Mouse (Mus musculus) midbrain, embryonic 10.5 days (tissue): ENCODE results near the gene Vegfb. TPM values are rescaled to one million over a fixed set of nuclear protein-coding genes. Genes with fewer than 3 reads are reported as not detected.

Experiments
- DNase-seq: peaks from one replicate; pipeline ENCODE4 v3.0.0-alpha.2; 2017; ENCODE audit warnings: low spot score
- H3K27ac ChIP-seq: fragments of 300-500 bp; sonication (generic); replicated peaks from 2 replicates; pipeline ENCODE4 v1.5.1; 2016; ENCODE audit warnings: mild to moderate bottlenecking
- H3K27me3 ChIP-seq: fragments of 300-500 bp; sonication (generic); 2 replicates; pipeline ENCODE4 v1.6.1; 2016; ENCODE audit warnings: low read depth, mild to moderate bottlenecking; ENCODE audit not compliant: poor library complexity, severe bottlenecking
- H3K36me3 ChIP-seq: fragments of 300-500 bp; sonication (generic); 2 replicates; pipeline ENCODE4 v1.6.1; 2016; ENCODE audit warnings: mild to moderate bottlenecking, moderate library complexity
- H3K4me1 ChIP-seq: fragments of 300-500 bp; sonication (generic); 2 replicates; pipeline ENCODE4 v1.6.1; 2016
- H3K4me3 ChIP-seq: fragments of 300-500 bp; sonication (generic); 2 replicates; pipeline ENCODE4 v1.5.1; 2016; ENCODE audit warnings: mild to moderate bottlenecking, moderate library complexity
- H3K9me3 ChIP-seq: fragments of 300-500 bp; sonication (generic); replicated peaks from 2 replicates; pipeline ENCODE4 v1.6.1; 2016; ENCODE audit warnings: mild to moderate bottlenecking
- WGBS: fragments of 180-500 bp; shearing (Covaris S2); methylation state at CpG from one replicate; pipeline ENCODE4 v1.1.7; 2016; 5-methylcytosine and 5-hydroxymethylcytosine counted together
- polyA plus RNA-seq: library from polyadenylated mRNA; unstranded; fragments of >200 nt; fragmentation: Nextera tagmentation; extraction: Ambion mirVana; gene quantifications from 2 replicates; pipeline ENCODE4 v1.2.1, GENCODE M21; 2016

Vegfb gene
- polyA plus RNA-seq, 1 experiment from 2014 or later: 40.8 TPM

DNA sequence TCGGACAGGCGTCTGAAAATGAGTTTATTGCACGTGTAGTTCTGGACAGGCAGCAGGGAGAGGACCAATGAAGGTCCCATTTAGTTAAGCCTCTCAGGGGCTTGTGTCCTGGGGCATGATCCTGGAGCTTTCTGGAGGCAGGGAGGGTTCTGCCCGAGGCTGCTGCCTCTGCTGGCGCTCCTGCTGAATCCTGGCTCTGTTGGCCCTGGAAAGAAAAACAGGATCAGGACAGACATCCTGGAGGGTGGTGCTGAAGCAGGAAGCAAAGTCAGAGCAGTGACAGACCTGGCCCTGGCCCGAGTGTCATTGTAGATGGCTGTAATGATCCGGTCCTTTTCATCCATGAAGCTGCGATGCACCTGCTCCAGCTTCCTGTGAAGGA is 444 bp upstream of the Vegfb start:
- no peaks in the 10 kb centered on the region for H3K9me3 ChIP-seq
- peaks cover 31% of the 10 kb centered on the region for H3K36me3 ChIP-seq
- 5% methylated on average over 8 of the region's 8 CpGs for WGBS
- no peaks in the 10 kb centered on the region for H3K27me3 ChIP-seq
- H3K4me3 ChIP-seq: peak overlapping the region; percentile 94
- peak overlapping the region; percentile 97 for H3K27ac ChIP-seq
- no peak for DNase-seq
- H3K4me1 ChIP-seq: peaks cover 47% of the 10 kb centered on the region

DNA sequence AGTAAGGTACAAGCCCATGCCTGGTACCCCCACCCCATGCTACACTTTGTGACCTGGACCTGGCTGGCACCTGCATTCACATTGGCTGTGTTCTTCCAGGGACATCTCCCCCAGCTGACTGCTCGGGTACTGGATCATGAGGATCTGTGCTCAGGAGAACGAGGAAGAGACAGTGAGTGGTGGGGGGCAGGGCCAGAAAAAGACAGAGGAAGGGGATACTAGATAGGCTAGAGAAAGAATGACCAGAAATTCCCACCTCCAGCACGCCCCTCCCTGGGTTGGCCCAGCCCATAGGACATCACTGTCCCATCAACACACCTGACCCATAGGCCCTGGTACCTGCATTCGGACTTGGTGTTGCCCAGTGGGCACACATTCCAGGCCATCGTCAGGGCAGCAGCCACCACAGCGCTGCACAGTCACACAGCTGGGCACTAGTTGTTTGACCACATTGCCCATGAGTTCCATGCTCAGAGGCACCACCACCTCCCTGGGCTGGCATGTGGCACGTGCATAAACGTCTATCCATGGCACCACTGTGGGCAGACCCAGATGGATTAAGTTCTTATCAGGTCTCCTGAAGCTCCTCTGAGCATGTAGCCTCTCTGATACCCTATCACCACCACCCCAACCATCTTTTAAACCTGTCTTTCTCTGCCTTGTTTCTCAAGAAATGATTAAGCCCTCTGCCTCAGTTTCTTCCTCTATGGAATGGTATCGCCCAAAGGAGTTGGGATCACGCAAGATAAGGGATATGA is 1.3 kb downstream of the Vegfb start:
- 79% methylated on average over 10 of the region's 10 CpGs for WGBS
- Histone ChIP-seq H3K4me1 (peaks cover 39% of the 10 kb centered on the region), H3K36me3 (peaks cover 44% of the 10 kb centered on the region), H3K4me3 (peak overlapping the region; percentile 94), H3K27me3 (no peaks in the 10 kb centered on the region), H3K9me3 (no peaks in the 10 kb centered on the region), H3K27ac (0 out of 2 replicates have a peak overlapping the region, but pooled peaks have one; percentile 46)
- DNase-seq: no peak

DNA sequence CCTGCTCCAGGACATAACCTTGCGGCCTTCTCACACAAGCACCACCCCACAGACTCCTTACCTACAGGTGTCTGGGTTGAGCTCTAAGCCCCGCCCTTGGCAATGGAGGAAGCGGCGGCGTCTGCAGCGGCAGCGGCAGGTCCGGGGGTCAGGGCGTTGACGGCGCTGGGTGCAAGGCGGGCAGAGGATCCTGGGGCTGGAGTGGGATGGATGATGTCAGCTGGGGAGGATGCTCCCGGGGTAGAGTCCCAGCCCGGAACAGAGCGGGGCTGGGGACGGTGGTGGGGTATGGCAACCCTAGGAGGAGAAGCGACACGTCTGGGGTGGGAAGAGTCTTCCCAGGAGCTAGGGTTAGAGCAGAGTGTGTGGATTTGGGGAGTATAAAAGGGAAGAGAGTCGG is 2.2 kb downstream of the Vegfb start:
- H3K27ac ChIP-seq: 0 out of 2 replicates have a peak overlapping the region, but pooled peaks have one; percentile 23
- 90% methylated on average over 19 of the region's 19 CpGs for WGBS
- H3K27me3 ChIP-seq: no peaks in the 10 kb centered on the region
- peaks cover 42% of the 10 kb centered on the region for H3K4me1 ChIP-seq
- peak overlapping the region; percentile 20; the same call in 1 of the 2 replicates for H3K4me3 ChIP-seq
- no peak for DNase-seq
- peaks cover 44% of the 10 kb centered on the region for H3K36me3 ChIP-seq
- H3K9me3 ChIP-seq: no peaks in the 10 kb centered on the region

DNA sequence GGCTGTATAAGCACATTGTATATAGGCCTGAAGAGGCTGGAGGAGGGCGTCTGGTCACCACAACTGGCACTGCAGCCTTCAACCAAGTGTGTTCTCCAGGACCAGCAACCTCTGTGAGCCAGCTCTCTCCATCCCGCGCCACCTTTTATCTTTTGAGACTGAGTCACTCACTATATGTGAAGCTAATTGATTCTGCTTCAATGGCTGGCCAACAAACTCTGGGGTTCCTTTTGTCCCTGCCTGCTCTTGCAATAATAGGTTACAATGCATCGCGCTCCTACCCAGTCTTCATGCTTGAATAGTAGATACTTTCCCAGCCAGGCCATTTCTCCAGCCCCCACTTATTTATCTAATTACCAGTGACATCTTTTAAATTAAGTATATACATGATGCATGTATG is 3.8 kb downstream of the Vegfb start:
- H3K4me3 ChIP-seq: no peak overlapping the region
- no peak overlapping the region for H3K27ac ChIP-seq
- no peaks in the 10 kb centered on the region for H3K27me3 ChIP-seq
- WGBS: 67% methylated on average over 5 of the region's 5 CpGs
- H3K9me3 ChIP-seq: no peaks in the 10 kb centered on the region
- peaks cover 57% of the 10 kb centered on the region for H3K4me1 ChIP-seq
- H3K36me3 ChIP-seq: peaks cover 42% of the 10 kb centered on the region
- no peak for DNase-seq

DNA sequence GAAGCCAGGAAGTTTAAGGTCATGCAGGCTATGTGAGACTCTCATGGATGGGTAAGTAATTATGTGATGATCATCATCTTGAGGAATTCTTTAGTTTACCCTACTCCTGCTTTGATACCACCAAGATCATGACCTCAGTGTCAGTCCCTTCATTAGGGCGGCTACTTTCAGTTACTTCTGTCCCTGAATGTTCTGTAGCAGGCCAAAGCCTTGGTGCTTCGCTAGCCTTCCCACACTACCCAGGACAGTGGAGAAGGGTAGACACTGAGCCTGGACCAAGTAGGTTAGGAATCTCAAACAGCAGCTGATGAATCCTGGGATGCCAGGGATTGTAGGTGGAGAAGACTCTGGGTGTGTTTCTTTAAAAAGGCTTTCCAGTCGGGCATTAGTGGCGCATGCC is 6.0 kb downstream of the Vegfb start:
- H3K4me1 ChIP-seq: peaks cover 58% of the 10 kb centered on the region
- WGBS: 92% methylated on average over 4 of the region's 4 CpGs
- H3K36me3 ChIP-seq: peaks cover 64% of the 10 kb centered on the region
- no peak for DNase-seq
- H3K27me3 ChIP-seq: no peaks in the 10 kb centered on the region
- H3K4me3 ChIP-seq: peak overlapping the region; percentile 66
- H3K27ac ChIP-seq: no peak overlapping the region
- no peaks in the 10 kb centered on the region for H3K9me3 ChIP-seq

DNA sequence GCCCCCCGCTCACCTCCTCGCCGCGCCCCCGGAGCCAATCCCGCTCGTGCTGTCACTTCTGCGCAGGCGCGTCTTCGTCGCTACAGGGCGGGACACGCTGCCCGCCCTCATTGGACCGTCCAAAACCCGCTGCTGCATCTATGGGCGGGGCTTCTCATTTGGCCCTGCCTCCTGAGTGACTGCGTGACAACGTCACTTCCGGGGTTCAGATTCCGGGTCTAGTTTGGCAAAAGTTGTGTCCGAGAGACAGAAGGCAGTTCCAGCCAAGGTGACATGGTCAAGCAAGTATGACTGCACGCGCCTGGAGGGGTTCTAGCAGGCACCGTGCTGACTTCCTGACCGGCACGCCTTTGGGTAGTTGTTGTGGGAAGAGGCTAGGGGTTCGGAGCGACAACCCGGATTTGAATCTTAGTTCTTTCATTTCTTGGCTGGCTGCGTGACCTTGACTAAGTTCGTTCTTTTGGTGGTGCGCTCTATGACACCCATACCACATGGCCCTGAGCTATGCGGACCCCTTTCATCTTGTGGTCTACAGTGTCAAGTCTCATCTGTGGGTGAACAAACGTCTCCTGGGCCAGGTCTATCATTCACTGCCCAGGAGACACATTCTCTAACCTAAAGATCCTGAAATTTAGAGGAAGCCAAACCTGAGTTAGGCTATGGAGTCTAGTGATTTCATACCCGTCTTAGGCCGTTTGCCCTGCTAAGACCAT is 6.9 kb downstream of the Vegfb start, which contains the start of gene Fkbp2:
Gene Fkbp2 (minus strand): TSS at position 121 of the 713 bp plus-strand sequence.
- peak within 1 kb of the TSS; percentile 97 for H3K27ac ChIP-seq
- peak; percentile 99 for DNase-seq
- H3K27me3 ChIP-seq: no peaks in the 10 kb centered on the region
- no peaks in the 10 kb centered on the region for H3K9me3 ChIP-seq
- peaks cover 59% of the 10 kb centered on the region for H3K4me1 ChIP-seq
- H3K36me3 ChIP-seq: peaks cover 63% of the 10 kb centered on the region
- H3K4me3 ChIP-seq: peak within 1 kb of the TSS; percentile 66
- 2% methylated on average over 38 of the region's 38 CpGs for WGBS

DNA sequence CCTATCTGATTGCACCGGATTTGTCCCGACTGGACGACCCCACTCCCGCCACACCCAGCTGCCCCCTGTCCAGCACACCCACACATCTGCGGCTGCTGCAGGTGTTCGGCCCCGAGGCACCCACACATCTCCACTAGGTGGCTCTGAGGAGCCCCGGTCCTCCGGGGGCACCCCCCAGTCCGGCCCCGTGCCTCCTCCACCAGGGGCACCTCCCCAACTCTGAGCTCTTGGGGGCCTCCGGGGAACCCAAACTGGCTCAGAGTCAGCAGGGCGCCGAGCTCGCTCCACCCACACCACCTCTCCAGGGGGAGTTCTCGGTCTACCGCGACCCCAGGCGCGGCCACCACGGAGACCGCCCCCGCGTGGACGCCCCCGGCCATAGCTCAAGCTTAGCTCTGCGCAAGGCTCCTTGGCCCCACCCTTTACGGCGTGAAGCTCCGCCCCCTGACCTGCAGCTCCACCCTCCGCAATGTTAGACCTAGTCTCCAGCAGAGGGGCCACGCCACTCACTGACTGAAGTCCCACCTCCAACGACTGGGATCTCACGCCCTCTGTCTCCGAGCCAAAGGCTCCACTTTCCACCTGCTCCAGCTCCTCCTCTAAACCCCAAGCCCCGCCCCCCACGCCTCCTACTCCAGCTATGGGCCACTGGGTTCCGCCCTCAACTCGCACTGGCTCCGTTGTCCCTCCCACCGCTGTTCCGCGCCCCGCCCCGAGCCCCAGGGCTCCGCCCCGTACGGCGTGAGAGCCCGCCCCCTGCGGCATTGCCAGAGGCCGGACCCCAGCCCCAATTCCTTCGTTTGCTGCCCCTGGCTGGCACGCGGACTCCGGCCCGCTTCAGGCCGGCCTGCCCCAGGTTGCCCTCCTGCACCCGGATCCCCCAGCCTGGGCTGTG is 7.7 kb downstream of the Vegfb start:
- Histone ChIP-seq H3K4me1 (peaks cover 55% of the 10 kb centered on the region), H3K9me3 (no peaks in the 10 kb centered on the region), H3K27ac (peak overlapping the region; percentile 97), H3K27me3 (no peaks in the 10 kb centered on the region), H3K4me3 (peak overlapping the region; percentile 66), H3K36me3 (peaks cover 55% of the 10 kb centered on the region)
- WGBS: under 1% methylated on average over 59 of the region's 59 CpGs
- DNase-seq: peak; percentile 100

DNA sequence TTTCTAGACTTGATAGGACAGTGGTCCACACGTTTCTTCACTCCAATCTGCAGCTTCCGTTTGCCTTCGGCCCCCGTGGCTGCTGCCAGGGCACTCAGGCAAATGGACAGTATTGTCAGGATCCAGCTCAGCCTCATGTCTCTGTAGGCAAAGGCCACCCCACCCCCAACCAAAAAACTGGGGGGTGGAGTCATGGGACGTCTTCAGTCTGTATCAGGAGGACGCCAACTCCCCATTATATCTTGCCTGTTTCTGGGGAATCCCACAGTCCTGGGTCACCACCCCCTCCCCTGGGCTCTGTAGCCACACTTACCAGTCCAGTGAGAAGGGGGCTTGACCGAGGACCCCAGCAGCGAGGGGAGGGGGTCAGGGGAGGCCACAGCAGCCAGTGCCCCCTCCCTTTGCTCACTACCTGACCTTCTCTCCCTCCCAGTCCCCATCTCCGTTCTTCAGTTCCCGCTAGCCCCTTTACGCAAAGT is 8.4 kb downstream of the Vegfb start:
- Histone ChIP-seq H3K27me3 (no peaks in the 10 kb centered on the region), H3K36me3 (peaks cover 49% of the 10 kb centered on the region), H3K27ac (peak overlapping the region; percentile 97), H3K9me3 (no peaks in the 10 kb centered on the region), H3K4me3 (peak overlapping the region; percentile 66), H3K4me1 (peaks cover 59% of the 10 kb centered on the region)
- DNase-seq: peak; percentile 30
- 15% methylated on average over 11 of the region's 11 CpGs for WGBS

DNA sequence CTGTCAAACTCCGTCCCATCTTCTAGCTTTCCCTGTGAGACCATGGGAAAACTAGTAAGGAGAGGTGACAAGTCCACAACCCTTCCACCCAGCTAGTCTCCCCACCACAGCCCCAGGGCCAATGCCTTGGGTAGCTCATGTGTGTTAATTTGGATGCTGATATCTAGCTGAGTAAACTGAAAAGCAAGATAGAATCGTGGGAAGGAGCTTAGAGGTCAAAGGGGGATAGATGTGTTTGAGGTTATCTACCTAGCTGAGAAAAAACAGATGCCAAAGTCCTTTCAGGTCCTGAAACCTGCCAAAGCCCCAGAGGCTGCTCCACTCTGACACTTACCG is 8.8 kb downstream of the Vegfb start:
- H3K4me1 ChIP-seq: peaks cover 63% of the 10 kb centered on the region

DNA sequence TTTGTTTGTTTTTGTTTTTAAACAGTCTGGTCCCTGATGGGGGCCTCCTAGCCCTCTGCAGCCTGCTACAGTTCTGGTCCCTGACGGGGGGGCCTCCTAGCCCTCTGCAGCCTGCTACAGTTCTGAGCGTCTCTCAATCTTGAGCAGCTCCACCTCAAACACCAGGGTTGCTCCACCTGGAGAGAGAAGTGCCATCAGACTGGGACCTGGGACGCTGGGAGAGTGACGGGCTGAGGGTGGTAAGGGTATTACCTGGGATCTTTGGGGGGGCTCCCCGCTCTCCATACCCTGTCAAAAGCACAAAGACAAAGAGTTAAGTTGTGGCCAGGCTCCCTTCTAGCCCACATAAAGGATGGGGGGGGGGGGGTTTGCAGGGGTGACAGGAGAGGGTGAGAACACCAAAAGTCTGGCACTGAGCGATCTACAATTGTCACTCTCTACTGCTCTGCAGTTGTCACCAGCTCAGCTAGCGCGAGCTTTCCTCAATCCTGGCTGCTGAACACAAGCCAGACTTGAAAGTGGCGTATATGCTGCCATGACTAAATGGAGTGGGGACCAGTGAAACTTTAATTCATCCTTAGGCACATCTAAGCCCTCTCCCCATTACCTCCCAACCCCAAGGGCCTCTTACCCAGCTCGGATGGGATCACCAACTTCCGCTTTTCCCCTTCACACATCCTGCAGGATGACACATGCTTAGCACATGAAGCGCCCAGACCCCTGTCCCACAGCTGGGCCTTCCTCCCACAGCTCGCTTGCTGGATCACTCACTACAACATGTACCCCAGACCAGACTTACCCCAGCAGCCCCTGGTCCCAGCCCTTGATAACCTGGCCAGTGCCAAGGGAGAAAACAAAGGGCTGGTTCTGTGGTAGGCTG is 9.5 kb downstream of the Vegfb start:
- DNase-seq: no peak
- Histone ChIP-seq H3K36me3 (peaks cover 40% of the 10 kb centered on the region), H3K27me3 (no peaks in the 10 kb centered on the region), H3K9me3 (no peaks in the 10 kb centered on the region), H3K4me1 (peaks cover 66% of the 10 kb centered on the region), H3K4me3 (peak overlapping the region; percentile 66), H3K27ac (peak overlapping the region; percentile 97)
- 88% methylated on average over 13 of the region's 13 CpGs for WGBS

More for the DNA sequence above, 8.8 kb downstream of the Vegfb start:
- Histone ChIP-seq H3K27ac (peak overlapping the region; percentile 97), H3K27me3 (no peaks in the 10 kb centered on the region), H3K36me3 (peaks cover 45% of the 10 kb centered on the region), H3K9me3 (no peaks in the 10 kb centered on the region), H3K4me3 (peak overlapping the region; percentile 66)
- 64% methylated on average over 3 of the region's 3 CpGs for WGBS
- no peak for DNase-seq

DNA sequence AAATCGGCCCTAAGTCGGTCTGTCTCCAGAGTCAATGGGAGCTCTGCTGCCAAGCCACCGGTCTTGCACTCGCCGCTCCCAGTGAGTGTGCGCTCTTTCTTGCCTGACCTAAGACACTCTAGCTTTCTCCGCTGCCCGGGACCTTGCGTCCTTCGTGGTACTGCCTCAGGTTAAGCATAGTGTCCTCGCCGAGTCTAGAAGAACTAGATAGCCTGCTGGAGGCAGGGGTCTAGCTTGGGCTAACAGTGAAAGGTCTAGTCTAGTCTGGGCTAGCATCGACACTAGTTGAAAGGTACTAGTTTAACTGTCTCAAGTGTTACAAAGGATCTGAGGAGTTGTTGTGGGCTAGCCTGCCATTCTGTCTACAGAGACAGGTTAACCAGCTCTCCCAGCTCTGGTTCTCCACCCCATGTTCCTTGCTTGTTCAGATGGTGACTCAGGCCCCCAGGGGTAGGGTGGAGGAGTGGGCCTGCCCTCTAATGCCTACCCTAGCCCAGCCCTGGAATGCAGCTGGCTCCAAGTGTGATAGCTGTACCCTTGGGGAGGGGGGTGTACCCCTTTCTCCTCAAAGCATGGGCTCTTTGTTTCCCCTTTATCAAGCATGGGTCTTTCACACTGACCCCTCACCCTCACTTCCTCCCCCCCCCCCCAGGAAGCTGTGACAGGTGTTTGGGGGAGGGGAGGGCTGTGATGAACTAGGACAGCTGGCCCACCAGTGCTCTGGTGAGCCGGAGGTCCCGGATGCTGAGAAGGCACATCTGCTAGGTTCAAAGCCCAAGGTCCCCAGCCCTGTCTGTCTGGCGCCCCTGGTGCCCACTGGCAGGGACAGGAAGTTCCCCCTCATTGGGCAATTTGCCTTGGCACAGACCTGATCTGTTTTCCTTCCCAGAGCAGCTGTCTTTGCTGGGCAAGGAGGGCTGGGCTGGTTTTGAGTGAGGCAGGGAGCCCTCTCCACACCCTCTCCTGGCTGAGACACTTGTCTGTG is 11.6 kb downstream of the Vegfb start, which contains the start of gene Plcb3:
Gene Plcb3 (minus strand): TSS at position 934 of the 985 bp plus-strand sequence.
- H3K4me1 ChIP-seq: peaks cover 68% of the 10 kb centered on the region
- H3K9me3 ChIP-seq: no peaks in the 10 kb centered on the region
- peak within 1 kb of the TSS; percentile 95 for H3K4me3 ChIP-seq
- DNase-seq: peak; percentile 78
- 0% methylated on average over 16 of the region's 16 CpGs for WGBS
- peak within 1 kb of the TSS; percentile 95 for H3K27ac ChIP-seq
- H3K36me3 ChIP-seq: peaks cover 27% of the 10 kb centered on the region
- H3K27me3 ChIP-seq: peaks cover 21% of the 10 kb centered on the region
